Mouse (Mus musculus): ENCODE measurements around the gene Mpp3. TPM values are rescaled to one million over a fixed set of nuclear protein-coding genes. Genes with fewer than 3 reads are reported as not detected.

The Mpp3 gene
- total RNA-seq (2023) = not detected

GRCm38 (mm10) chr11:102028087-102028816, at the start of gene Mpp3:
Gene Mpp3 (minus strand): TSS chr11:102028461.

GRCm38 (mm10) chr11:102041350-102041949, 13.2 kb upstream of the Mpp3 start, which contains the start of gene Cd300lg:
Gene Cd300lg (plus strand): TSS chr11:102041509.

GRCm38 (mm10) chr11:101986913-101987312, 41.3 kb downstream of the Mpp3 start, which contains the start of gene Dusp3:
Gene Dusp3 (minus strand): TSS chr11:101987013.

GRCm38 (mm10) chr11:101984054-101985025, 43.9 kb downstream of the Mpp3 start, which contains the start of gene Cfap97d1:
Gene Cfap97d1 (plus strand): TSS chr11:101984279.

GRCm38 (mm10) chr11:101966965-101967614, 61.2 kb downstream of the Mpp3 start, which contains the start of gene Sost:
Gene Sost (minus strand): TSS chr11:101967015.

Other genes starting within 250 kb of the Mpp3 start
- gene Etv4, start 243.1 kb downstream of the Mpp3 start, total RNA-seq (2023) = not detected
- not detected for gene Meox1, start 134.1 kb downstream of the Mpp3 start, total RNA-seq (2023)
- gene Sost, start 61.4 kb downstream of the Mpp3 start, total RNA-seq (2023) = not detected
- gene Cfap97d1, start 44.2 kb downstream of the Mpp3 start, total RNA-seq (2023) = not detected
- 6.2 TPM for gene Dusp3, start 41.4 kb downstream of the Mpp3 start, total RNA-seq (2023)
- not detected for gene Cd300lg, start 13.0 kb upstream of the Mpp3 start, total RNA-seq (2023)
- gene Mpp2, start 60.1 kb upstream of the Mpp3 start, total RNA-seq (2023) = 2.3 TPM
- not detected for gene Ppy, start 72.9 kb upstream of the Mpp3 start, total RNA-seq (2023)
- gene Pyy, start 79.4 kb upstream of the Mpp3 start, total RNA-seq (2023) = not detected
- gene Nags, start 117.1 kb upstream of the Mpp3 start, total RNA-seq (2023) = not detected
- gene Tmem101, start 127.9 kb upstream of the Mpp3 start, total RNA-seq (2023) = 4.0 TPM
- gene Lsm12, start 156.8 kb upstream of the Mpp3 start, total RNA-seq (2023) = 51.5 TPM
- 31.9 TPM for gene G6pc3, start 161.2 kb upstream of the Mpp3 start, total RNA-seq (2023)
- 155 TPM for gene Hdac5, start 201.7 kb upstream of the Mpp3 start, total RNA-seq (2023)
- gene BC030867, start 220.4 kb upstream of the Mpp3 start, total RNA-seq (2023) = not detected
- gene Asb16, start 240.3 kb upstream of the Mpp3 start, total RNA-seq (2023) = not detected

All from CD4-positive naive resting alpha-beta T cell, adult 76 days (primary cell).